24 mouse cellular contexts compared by ENCODE assay signal in genomic region chr9:79430417-79430816, GRCm38 (mm10).
DNase-seq lines count a peak whose midpoint lies in the region; ATAC-seq and TF ChIP-seq lines count a peak whose summit lies in the region.
"Had no signal": no experiment of that assay in that cellular context is flagged by ENCODE, and none has a peak within 500 bp of the region (broad histone marks: within the 10 kb centered on the region; RNA-seq: fewer than 3 reads in every experiment).

No protein-coding gene starts in this region.

- H3K27ac ChIP-seq in hindbrain, postnatal 0 days, result no peak overlapping the region
- H3K27ac ChIP-seq in hindbrain, embryonic 13.5 days, result no peak overlapping the region
- no peak overlapping the region for H3K27ac ChIP-seq in embryonic facial prominence, embryonic 10.5 days (replicated peaks)
- H3K27ac ChIP-seq: embryonic facial prominence, embryonic 12.5 days; gastrocnemius, adult 2 months; hindbrain, embryonic 15.5 days; layer of hippocampus, adult 2 months; liver, embryonic 12.5 days; neural tube, embryonic 13.5 days had no signal

- ATAC-seq in hindbrain, postnatal 0 days, result 0 out of 2 replicates have a peak, but pooled peaks have one; percentile 40
- ATAC-seq in hindbrain, embryonic 13.5 days (ENCODE audit: low FRiP score), result no peak
- ATAC-seq: liver, embryonic 12.5 days had no signal

- no peak overlapping the region for H3K4me2 ChIP-seq in hindbrain, postnatal 0 days (ENCODE audit: low read depth, low read length)
- H3K4me2 ChIP-seq in hindbrain, embryonic 13.5 days, result no peak overlapping the region
- H3K4me2 ChIP-seq: embryonic facial prominence, embryonic 12.5 days; heart, embryonic 11.5 days; hindbrain, embryonic 15.5 days; liver, embryonic 12.5 days; lung, embryonic 14.5 days; neural tube, embryonic 13.5 days had no signal

- no peaks in the 10 kb centered on the region for H3K4me1 ChIP-seq in hindbrain, postnatal 0 days (ENCODE audit: insufficient read depth, low read length)
- no peaks in the 10 kb centered on the region for H3K4me1 ChIP-seq in hindbrain, embryonic 13.5 days (replicated peaks)
- H3K4me1 ChIP-seq in embryonic facial prominence, embryonic 10.5 days, result no peaks in the 10 kb centered on the region
- H3K4me1 ChIP-seq: embryonic facial prominence, embryonic 12.5 days; hindbrain, embryonic 15.5 days; liver, embryonic 12.5 days; neural tube, embryonic 13.5 days had no signal

- intact Hi-C loops in heart, postnatal 25 days (cut with DNase I), result no loop called here

- 40% methylated on average over 1 of the region's 1 CpGs for WGBS in hindbrain, postnatal 0 days
- 55% methylated on average over 1 of the region's 1 CpGs for WGBS in hindbrain, embryonic 13.5 days
- WGBS in embryonic facial prominence, embryonic 10.5 days, result 76% methylated on average over 1 of the region's 1 CpGs

- no peak overlapping the region for H3K4me3 ChIP-seq in hindbrain, postnatal 0 days (ENCODE audit: low read length)
- no peak overlapping the region for H3K4me3 ChIP-seq in hindbrain, embryonic 13.5 days
- H3K4me3 ChIP-seq in embryonic facial prominence, embryonic 10.5 days, result no peak overlapping the region
- H3K4me3 ChIP-seq: embryonic facial prominence, embryonic 12.5 days; erythroblast, embryonic 14.5 days; gastrocnemius, adult 2 months; hindbrain, embryonic 15.5 days; layer of hippocampus, adult 2 months; liver, embryonic 12.5 days; neural tube, embryonic 13.5 days had no signal

- peak; percentile 56 for DNase-seq in hindbrain, postnatal 0 days (ENCODE audit: low spot score)
- peak; percentile 76 for DNase-seq in Muller cell, postnatal 12 days (ENCODE audit: inconsistent ontology term)
- DNase-seq in brain, embryonic 14.5 days (ENCODE audit: low read depth), result peak; percentile 43
- peak; percentile 67 for DNase-seq in cerebellum, adult 9-10 months
- no peak for DNase-seq in embryonic facial prominence, embryonic 10.5 days (ENCODE audit: low spot score)
- no peak for DNase-seq in heart, postnatal 25 days (ENCODE audit: low spot score)
- DNase-seq: adrenal gland, postnatal 14 days; gastrocnemius, adult 2 months; heart, postnatal 10 days; kidney, adult 18-20 months; kidney, postnatal 10 days; lung, embryonic 14.5 days; lung, postnatal 4 days; right cerebral cortex, postnatal 14 days; spleen, adult 18-20 months; thymus, postnatal 25 days had no signal

- no peak overlapping the region for H3K9ac ChIP-seq in hindbrain, postnatal 0 days (replicated peaks; ENCODE audit: low read length)
- H3K9ac ChIP-seq in hindbrain, embryonic 13.5 days, result no peak overlapping the region
- H3K9ac ChIP-seq: embryonic facial prominence, embryonic 12.5 days; hindbrain, embryonic 15.5 days; liver, embryonic 12.5 days; lung, embryonic 14.5 days; neural tube, embryonic 13.5 days had no signal

- H3K9me3 ChIP-seq in hindbrain, postnatal 0 days (ENCODE audit: low read length), result no peaks in the 10 kb centered on the region
- no peaks in the 10 kb centered on the region for H3K9me3 ChIP-seq in hindbrain, embryonic 13.5 days
- no peaks in the 10 kb centered on the region for H3K9me3 ChIP-seq in embryonic facial prominence, embryonic 10.5 days
- H3K9me3 ChIP-seq: embryonic facial prominence, embryonic 12.5 days; hindbrain, embryonic 15.5 days; liver, embryonic 12.5 days; neural tube, embryonic 13.5 days had no signal

- no peak for TF ChIP-seq CTCF in hindbrain, postnatal 0 days (IDR thresholded peaks at IDR 0.05; ENCODE audit: low read depth)
- TF ChIP-seq CTCF in brain, embryonic 14.5 days (IDR thresholded peaks at IDR 0.05; ENCODE audit: borderline replicate concordance, extremely low read depth, insufficient read depth, insufficient read length), result no peak

- H3K27me3 ChIP-seq in hindbrain, postnatal 0 days (ENCODE audit: insufficient read depth, low read length), result no peaks in the 10 kb centered on the region
- no peaks in the 10 kb centered on the region for H3K27me3 ChIP-seq in hindbrain, embryonic 13.5 days
- H3K27me3 ChIP-seq in embryonic facial prominence, embryonic 10.5 days (replicated peaks; ENCODE audit: low read depth, poor library complexity, severe bottlenecking), result no peaks in the 10 kb centered on the region
- H3K27me3 ChIP-seq: embryonic facial prominence, embryonic 12.5 days; hindbrain, embryonic 15.5 days; liver, embryonic 12.5 days; neural tube, embryonic 13.5 days had no signal

- no peak for TF ChIP-seq POLR2A in brain, embryonic 14.5 days (IDR thresholded peaks at IDR 0.05; ENCODE audit: borderline replicate concordance, extremely low read depth, insufficient read depth, insufficient read length, poor library complexity, severe bottlenecking)

- no peaks in the 10 kb centered on the region for H3K36me3 ChIP-seq in hindbrain, postnatal 0 days (ENCODE audit: insufficient read depth, low read length)
- no peaks in the 10 kb centered on the region for H3K36me3 ChIP-seq in hindbrain, embryonic 13.5 days
- H3K36me3 ChIP-seq in embryonic facial prominence, embryonic 10.5 days (replicated peaks), result no peaks in the 10 kb centered on the region
- H3K36me3 ChIP-seq: embryonic facial prominence, embryonic 12.5 days; hindbrain, embryonic 15.5 days; liver, embryonic 12.5 days; neural tube, embryonic 13.5 days had no signal

Comparison
In these comparisons a context has a peak if more than half of its experiments do, and no peak if none do; other contexts are left out.
1. DNase-seq: peak in hindbrain, postnatal 0 days (single experiment), Muller cell, postnatal 12 days (single experiment), brain, embryonic 14.5 days (single experiment) and cerebellum, adult 9-10 months (single experiment); none in embryonic facial prominence, embryonic 10.5 days (single experiment) and heart, postnatal 25 days (single experiment).